Mouse (Mus musculus): Measurements from ENCODE around the gene Lipm. TPM values are rescaled to one million over a fixed set of nuclear protein-coding genes. Genes with fewer than 3 reads are reported as not detected.

Lipm gene
- under 1 TPM; 0.26 to 0.74 TPM for total RNA-seq (2021)
- long read RNA-seq, experiment 1, partial matches to known transcripts, result 1 of 2 reads
- long read RNA-seq, experiment 1, other reads (novel, unspliced or antisense), result 0 of 2 reads
- long read RNA-seq, experiment 2, partial matches to known transcripts, result 0 of 1 reads
- long read RNA-seq, experiment 2, other reads (novel, unspliced or antisense), result 1 of 1 reads

DNA sequence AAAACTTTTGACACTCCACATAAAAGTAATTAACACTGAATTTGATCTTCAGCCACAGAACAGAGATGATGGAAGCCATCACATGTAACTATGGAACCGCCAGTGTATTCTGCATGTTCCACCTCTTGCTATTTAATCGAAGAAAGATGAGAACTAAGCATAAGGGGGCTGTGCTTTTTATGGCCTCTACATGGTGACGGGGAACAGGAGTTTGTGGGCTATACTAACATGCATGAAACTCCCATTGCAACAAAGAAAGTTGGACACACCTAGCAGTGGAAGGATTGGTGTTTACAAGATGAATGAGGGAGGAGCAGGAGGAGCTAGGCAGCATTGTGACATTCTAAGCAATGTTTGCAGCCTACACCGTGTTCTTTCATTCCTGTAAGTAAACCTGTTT, at the start of gene Lipm:
TSS of gene Lipm (plus strand) at position 301 of the 400 bp plus-strand sequence.
- no peak for DNase-seq (ENCODE audit: low spot score in 2 of 2)
- intact Hi-C loops (cut with DNase I), result no loop called here

- intact Hi-C loops (cut with DNase I), result no loop called here
- peak; percentile 8 to 47 for DNase-seq (ENCODE audit: low spot score in 2 of 2)
Measured at GRCm38 (mm10) chr19:34051502-34051901, 49.2 kb upstream of the Lipm start.

- DNase-seq (ENCODE audit: low spot score in 2 of 2), result no peak
- intact Hi-C loops (cut with DNase I), result no loop called here
Measured at GRCm38 (mm10) chr19:34063547-34063946, 37.2 kb upstream of the Lipm start.

GRCm38 (mm10) chr19:34064059-34064458, 36.7 kb upstream of the Lipm start:
- DNase-seq (ENCODE audit: low spot score in 2 of 2), result peak in 1 of 2 experiments; percentile 41
- intact Hi-C loops (cut with DNase I), result no loop called here

DNA sequence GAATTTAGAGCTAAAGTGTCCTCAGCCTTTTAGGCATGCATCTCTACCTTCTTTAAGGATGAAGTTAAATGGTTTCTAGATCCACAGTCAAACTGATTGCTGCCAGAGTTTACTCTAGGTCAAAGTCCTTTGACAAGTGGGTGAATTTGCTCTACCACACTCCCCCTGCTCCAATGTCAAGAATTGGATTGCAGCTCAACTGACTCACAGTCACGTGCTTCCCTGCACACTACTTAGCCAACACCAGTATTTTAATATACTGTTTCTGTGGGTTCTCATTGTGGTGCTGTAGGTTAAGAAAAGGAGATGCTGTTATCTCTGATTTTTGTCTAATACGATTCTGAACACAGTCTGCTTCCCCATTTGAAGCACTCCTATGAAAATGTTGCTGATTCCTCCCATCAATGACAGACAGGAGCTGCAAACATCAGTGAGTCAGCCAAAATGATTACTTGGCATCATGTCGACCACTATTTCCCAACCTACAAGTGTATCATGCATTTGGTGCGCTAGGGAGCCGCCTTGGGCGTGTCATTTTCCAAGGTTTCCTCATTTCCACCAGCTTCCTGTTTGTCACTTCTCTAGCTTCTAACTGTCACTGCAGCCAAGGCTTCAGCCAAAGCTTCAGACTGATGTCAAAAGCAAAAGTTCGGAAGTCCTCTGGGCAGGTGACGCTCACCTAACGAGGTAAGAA, 33.8 kb upstream of the Lipm start, which contains the start of gene Lipn:
TSS of gene Lipn (plus strand) at position 580 of the 694 bp plus-strand sequence.
- no peak for DNase-seq (ENCODE audit: low spot score in 2 of 2)
- intact Hi-C loops (cut with DNase I), result no loop called here

- no peak for DNase-seq (ENCODE audit: low spot score in 2 of 2)
- intact Hi-C loops (cut with DNase I), result no loop called here
Measured at GRCm38 (mm10) chr19:34074239-34074638, 26.5 kb upstream of the Lipm start.

GRCm38 (mm10) chr19:34078130-34078529, 22.6 kb upstream of the Lipm start:
- intact Hi-C loops (cut with DNase I), result no loop called here
- no peak for DNase-seq (ENCODE audit: low spot score in 2 of 2)

DNA sequence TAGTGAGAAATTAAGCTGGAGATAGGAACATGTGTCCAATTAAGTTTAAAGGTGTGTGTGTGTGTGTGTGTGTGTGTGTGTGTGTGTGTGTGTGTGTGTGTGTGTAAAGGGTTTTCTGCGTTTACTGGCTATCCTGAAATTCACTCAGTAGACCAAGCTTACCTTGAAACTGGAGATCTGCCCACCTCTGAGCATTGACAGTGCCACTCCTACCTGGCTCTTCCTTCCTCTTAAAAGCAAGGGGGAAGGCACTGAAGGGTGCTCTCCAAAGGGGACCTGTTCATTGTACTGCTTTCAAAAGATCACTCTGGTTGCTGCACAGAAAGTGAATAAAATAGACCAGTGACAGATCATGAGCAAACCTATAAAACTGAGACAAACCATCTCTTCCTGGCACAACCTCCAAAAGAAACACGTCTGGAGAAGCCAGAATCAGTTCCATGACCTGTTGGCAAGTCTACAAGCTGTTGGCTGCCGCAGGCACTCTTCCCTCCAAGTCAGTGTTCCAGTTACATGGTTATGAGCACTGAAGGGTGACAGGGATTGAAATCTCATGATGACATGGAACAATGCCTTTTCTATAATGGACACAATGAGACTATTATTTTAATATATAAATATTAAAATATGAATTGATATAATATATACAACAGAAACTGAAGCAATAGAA, 11.6 kb upstream of the Lipm start:
- intact Hi-C loops (cut with DNase I), result no loop called here
- DNase-seq (ENCODE audit: low spot score in 2 of 2), result no peak

DNA sequence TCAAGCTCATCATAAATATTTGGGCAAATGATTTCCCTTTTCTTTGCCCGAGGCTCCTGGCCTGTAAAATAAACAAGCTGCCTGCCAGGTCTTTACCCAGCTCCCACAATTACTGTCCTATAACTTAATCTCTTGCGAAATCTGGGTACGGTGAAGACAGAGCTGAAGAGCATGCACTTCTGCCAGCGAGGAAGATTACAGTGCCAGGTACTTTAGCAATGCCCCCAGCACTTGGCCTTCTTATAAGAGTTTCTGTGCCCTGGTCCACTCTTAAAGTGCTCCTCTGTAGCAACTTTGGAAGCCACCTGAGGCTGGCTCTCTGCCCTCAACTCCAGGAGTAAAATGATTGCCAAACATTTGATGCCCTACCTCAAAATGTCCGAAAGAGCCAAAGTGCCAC, 5.4 kb upstream of the Lipm start:
- no peak for DNase-seq (ENCODE audit: low spot score in 2 of 2)
- intact Hi-C loops (cut with DNase I), result no loop called here

DNA sequence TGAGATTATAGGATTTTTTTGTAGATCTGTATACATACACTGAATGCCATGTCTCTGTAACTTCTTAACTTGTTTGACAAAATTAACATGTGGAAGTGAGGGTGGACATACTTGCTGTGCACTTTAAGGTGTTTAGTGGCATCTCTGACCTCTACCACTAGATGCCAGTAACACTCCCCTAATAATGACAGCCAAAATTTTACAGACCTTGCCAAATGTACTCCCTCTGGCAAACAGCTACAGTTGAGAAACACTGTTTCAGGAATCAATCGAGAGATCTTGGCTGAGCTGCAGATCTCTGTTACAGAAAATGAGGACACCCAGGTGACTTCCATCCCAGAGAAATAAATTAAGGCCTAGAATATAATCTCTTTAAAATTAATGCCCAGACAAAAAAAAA, 4.5 kb upstream of the Lipm start:
- intact Hi-C loops (cut with DNase I), result no loop called here
- no peak for DNase-seq (ENCODE audit: low spot score in 2 of 2)

DNA sequence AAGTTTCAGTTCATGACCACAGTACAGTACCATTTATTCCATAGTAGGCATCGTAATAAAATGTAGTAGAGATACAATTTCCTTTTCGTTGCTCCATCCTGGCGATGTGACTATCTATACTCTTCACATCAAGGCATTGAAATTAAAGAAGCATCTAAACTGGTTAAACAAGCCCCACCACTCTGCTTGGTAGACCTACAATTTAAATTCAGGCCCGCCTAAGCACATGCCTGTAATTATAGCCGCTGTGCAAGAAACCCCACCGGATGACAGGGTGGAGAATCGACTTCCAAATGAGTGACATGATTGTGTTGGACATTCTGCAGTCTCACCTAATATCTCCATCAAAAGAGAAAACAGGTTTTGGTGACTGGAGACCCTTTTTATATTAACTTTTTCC, 1.2 kb downstream of the Lipm start:
- intact Hi-C loops (cut with DNase I), result no loop called here

GRCm38 (mm10) chr19:34104841-34105240, 4.1 kb downstream of the Lipm start:
- intact Hi-C loops (cut with DNase I), result no loop called here
- DNase-seq (ENCODE audit: low spot score in 2 of 2), result no peak

More for the DNA sequence above, 1.2 kb downstream of the Lipm start:
- no peak for DNase-seq (ENCODE audit: low spot score in 2 of 2)

DNA sequence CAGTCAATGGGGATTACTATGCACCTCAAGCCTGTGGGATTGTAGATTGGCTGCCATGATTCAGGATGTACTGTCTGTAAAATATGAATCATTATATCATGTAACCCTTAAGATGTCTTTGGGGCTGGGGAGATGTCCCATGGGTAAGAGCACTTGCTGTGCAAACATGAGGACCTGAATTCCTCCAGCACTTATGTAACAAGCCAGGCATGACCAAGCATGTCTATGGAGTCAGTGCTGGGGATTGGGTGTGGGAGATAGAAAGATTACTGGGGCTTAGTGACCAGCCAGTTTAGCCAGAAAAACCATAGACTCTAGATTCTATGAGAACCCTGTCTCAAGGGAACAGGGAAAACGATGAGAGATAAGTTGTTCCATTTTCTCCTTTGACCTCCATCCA, 18.4 kb downstream of the Lipm start:
- DNase-seq (ENCODE audit: low spot score in 2 of 2), result no peak
- intact Hi-C loops (cut with DNase I), result no loop called here

DNA sequence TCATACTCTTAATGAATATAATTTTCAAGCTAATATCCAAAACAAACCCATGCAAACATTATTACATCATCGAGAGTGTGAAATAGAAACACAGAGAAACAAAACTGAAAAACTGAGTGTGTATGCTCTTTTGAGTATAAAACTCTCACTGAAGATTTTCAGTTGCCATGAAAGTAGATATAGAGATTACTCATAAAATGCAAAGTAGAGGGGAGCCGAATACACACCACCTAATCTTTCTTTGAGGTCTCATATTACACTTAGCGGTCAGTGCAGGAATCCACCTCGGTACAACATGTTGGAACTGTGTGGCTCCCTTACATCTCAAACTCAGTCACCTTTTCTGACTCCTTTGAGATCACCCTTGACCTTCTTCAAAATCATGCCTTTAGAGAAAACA, 18.9 kb downstream of the Lipm start:
- DNase-seq (ENCODE audit: low spot score in 2 of 2), result no peak
- intact Hi-C loops (cut with DNase I), result no loop called here

GRCm38 (mm10) chr19:34120107-34120731, 19.5 kb downstream of the Lipm start:
- intact Hi-C loops (cut with DNase I), result no loop called here
- no peak for DNase-seq (ENCODE audit: low spot score in 2 of 2)

DNA sequence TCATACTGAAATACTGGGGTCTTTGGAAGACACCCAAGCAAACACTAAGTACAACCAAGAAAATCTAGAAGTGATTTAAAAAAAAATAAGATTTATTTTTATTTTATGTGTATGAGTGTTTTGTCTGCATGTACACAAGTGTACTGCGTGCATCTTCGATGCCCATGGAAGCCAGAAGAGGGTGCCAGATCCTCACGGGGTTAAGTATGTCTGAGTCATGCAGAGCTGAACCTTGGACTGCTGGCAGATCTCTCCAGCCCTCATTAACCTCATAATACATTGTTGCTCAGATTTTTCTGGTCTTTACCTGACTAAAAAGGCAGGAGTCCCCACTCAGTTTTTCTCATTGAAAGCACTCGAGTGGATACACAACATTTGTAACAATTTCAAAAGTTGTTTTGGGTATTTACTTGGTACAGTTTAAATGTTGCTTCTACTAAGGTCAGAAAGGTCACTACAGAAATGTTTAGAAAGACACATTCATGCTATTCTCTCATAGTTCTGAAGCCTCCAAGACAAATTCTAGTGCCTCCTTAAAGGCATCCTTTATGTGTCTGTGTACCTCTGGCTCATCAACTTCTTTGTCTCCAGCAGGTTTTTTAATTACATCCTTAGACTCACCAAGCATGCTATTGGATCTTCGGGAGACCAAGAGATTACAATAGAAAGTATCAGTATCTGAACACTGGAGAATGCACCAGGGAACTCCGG, 38.1 kb downstream of the Lipm start:
- no peak for DNase-seq (ENCODE audit: low spot score in 2 of 2)
- intact Hi-C loops (cut with DNase I), result no loop called here

DNA sequence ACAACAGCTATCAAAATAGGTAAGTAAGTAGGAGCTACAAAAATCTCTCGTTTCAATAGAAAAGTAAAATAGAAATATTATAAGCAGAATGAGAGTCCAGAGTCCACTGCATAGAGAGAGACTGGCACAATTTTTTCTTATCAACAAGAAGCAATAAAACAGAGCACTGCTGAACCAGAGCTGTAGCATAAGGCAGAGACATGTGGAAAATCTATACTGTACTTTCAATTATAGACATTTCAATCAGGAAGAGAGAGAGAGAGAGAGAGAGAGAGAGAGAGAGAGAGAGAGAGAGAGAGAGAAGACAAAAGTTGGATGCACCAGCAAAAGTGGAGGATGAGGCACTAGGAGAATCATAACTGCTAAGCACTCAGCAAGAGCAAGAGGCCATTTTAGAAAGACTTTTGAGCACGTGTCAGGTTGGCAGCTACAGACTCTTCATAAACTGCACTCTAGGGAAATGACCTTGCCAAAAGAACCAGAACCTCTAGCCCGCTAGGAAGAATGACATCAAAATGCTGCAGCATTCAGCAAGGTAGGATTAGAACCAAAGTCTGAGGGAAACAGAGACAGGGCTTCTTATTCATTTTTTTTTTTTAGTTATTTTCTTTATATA, 38.8 kb downstream of the Lipm start:
- no peak for DNase-seq (ENCODE audit: low spot score in 2 of 2)
- intact Hi-C loops (cut with DNase I), result no loop called here

DNA sequence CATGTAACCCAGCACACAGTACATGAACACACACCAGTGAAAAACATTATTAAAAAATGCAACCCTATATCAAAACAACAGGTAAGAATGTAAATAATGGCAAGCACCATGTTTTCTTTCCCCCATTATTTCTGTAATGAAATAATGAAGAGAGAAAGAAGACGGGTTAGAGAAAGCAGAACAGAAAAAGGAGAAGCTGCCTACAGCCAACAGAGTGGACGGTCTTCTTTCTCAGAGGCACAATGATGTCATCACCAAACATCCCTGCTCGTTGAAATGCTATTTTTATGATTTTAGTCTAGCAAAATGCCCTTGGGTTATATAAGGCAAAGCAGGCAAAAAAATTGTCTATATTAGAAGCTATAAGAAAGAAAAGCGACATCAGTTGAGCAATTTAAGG, 47.7 kb downstream of the Lipm start:
- no peak for DNase-seq (ENCODE audit: low spot score in 2 of 2)
- intact Hi-C loops (cut with DNase I), result no loop called here

GRCm38 (mm10) chr19:34151909-34152308, 51.2 kb downstream of the Lipm start:
- intact Hi-C loops (cut with DNase I), result loop anchor here (10.0 kb wide), 1 partner anchor 93 kb away; no protein-coding TSS in a partner anchor
- DNase-seq (ENCODE audit: low spot score in 2 of 2), result peak; percentile 12 to 23

Measured in left cerebral cortex, postnatal 14 days (tissue).